Mouse (Mus musculus) MEL (cell line): ENCODE results near the gene Gramd1b. TPM values are rescaled to one million over a fixed set of nuclear protein-coding genes. Genes with fewer than 3 reads are reported as not detected.

ENCODE experiments used
- DNase-seq: peaks from one replicate; pipeline ENCODE4 v3.0.0; 2011; ENCODE audit warnings: low read depth, low spot score
- H3K27ac ChIP-seq: 2 replicates; pipeline ENCODE4 v1.5.1; 2012; ENCODE audit warnings: low read depth, mild to moderate bottlenecking, control low read depth, low read length, moderate library complexity; ENCODE audit not compliant: control insufficient read depth
- H3K27me3 ChIP-seq, 2 experiments: fragments of 150-350 bp in 1 of 2; sonication (generic) in 1 of 2; 2 replicates each; pipeline ENCODE4 v1.6.1; 2012; ENCODE audit warnings: low read length in 2 of 2, mild to moderate bottlenecking in 2 of 2, improper control_type of control experiment in 1 of 2, moderate library complexity in 1 of 2; ENCODE audit not compliant: insufficient read depth in 2 of 2, control insufficient read depth in 1 of 2
- H3K36me3 ChIP-seq, 2 experiments: 2 replicates each; pipeline ENCODE4 v1.6.1; 2012 to 2014; ENCODE audit warnings: low read length in 2 of 2, improper control_type of control experiment in 1 of 2, inconsistent platforms in 1 of 2, mild to moderate bottlenecking in 1 of 2; ENCODE audit not compliant: insufficient read depth in 2 of 2, control insufficient read depth in 1 of 2
- H3K4me1 ChIP-seq, 2 experiments: fragments of 150-350 bp in 1 of 2; sonication (generic) in 1 of 2; 2 replicates each; pipeline ENCODE4 v1.6.1; 2012; ENCODE audit warnings: low read length in 2 of 2, improper control_type of control experiment in 1 of 2, mild to moderate bottlenecking in 1 of 2; ENCODE audit not compliant: insufficient read depth in 2 of 2, control insufficient read depth in 1 of 2
- H3K4me3 ChIP-seq, 2 experiments: fragments of 150-350 bp in 1 of 2; sonication (generic) in 1 of 2; 2 replicates each; pipeline ENCODE4 v1.5.1; 2012; ENCODE audit warnings: low read depth in 2 of 2, low read length in 2 of 2, mild to moderate bottlenecking in 2 of 2, moderate library complexity in 2 of 2, control low read depth in 1 of 2, improper control_type of control experiment in 1 of 2; ENCODE audit not compliant: control insufficient read depth in 1 of 2, insufficient read depth in 1 of 2
- H3K79me2 ChIP-seq: 2 replicates; pipeline ENCODE4 v1.6.1; 2012; ENCODE audit warnings: mild to moderate bottlenecking, low read length, moderate library complexity; ENCODE audit not compliant: control insufficient read depth, poor library complexity, insufficient read depth
- H3K9ac ChIP-seq: 2 replicates; pipeline ENCODE4 v1.6.1; 2012; ENCODE audit warnings: low read depth, mild to moderate bottlenecking, control low read depth, low read length, moderate library complexity; ENCODE audit not compliant: control insufficient read depth, poor library complexity, severe bottlenecking
- H3K9me3 ChIP-seq: fragments of 150-350 bp; sonication (generic); replicated peaks from 2 replicates; pipeline ENCODE4 v1.6.1; 2012; ENCODE audit warnings: mild to moderate bottlenecking, low read length, improper control_type of control experiment, moderate library complexity; ENCODE audit not compliant: insufficient read depth
- CHD2 ChIP-seq: IDR thresholded peaks from 2 replicates; pipeline ENCODE4 v1.6.1; 2011; ENCODE audit warnings: low read length, improper control_type of control experiment
- CTCF ChIP-seq, 3 experiments: IDR thresholded peaks in 2 of 3; conservative IDR thresholded peaks in 1 of 3; 2 replicates each; pipeline ENCODE4 v1.5.1; 2011 to 2012; ENCODE audit warnings: low read length in 3 of 3, low read depth in 2 of 3, mild to moderate bottlenecking in 2 of 3, improper control_type of control experiment in 1 of 3, inconsistent platforms in 1 of 3, mixed read lengths in 1 of 3, moderate library complexity in 1 of 3; ENCODE audit not compliant: control insufficient read depth in 1 of 3, insufficient read depth in 1 of 3, poor library complexity in 1 of 3, severe bottlenecking in 1 of 3
- E2F4 ChIP-seq: IDR thresholded peaks from 2 replicates; pipeline ENCODE4 v1.6.1; 2011; ENCODE audit warnings: low read depth, low read length, improper control_type of control experiment, borderline replicate concordance
- ELF1 ChIP-seq: IDR thresholded peaks from 2 replicates; pipeline ENCODE4 v1.6.1; 2014; ENCODE audit warnings: low read depth, mild to moderate bottlenecking, inconsistent platforms, low read length, improper control_type of control experiment, moderate library complexity
- ETS1 ChIP-seq: IDR thresholded peaks from 2 replicates; pipeline ENCODE4 v1.6.1; 2012; ENCODE audit warnings: low read depth, mild to moderate bottlenecking, inconsistent platforms, low read length, improper control_type of control experiment, moderate library complexity
- HCFC1 ChIP-seq: IDR thresholded peaks from 2 replicates; pipeline ENCODE4 v1.6.1; 2012; ENCODE audit warnings: low read depth, mild to moderate bottlenecking, inconsistent platforms, low read length, improper control_type of control experiment, moderate library complexity
- MAFK ChIP-seq: IDR thresholded peaks from 2 replicates; pipeline ENCODE4 v1.6.1; 2011; ENCODE audit warnings: low read depth, mild to moderate bottlenecking, low read length, improper control_type of control experiment, borderline replicate concordance
- RAD21 ChIP-seq: IDR thresholded peaks from 2 replicates; pipeline ENCODE4 v1.6.1; 2011; ENCODE audit warnings: mild to moderate bottlenecking, low read depth, low read length, improper control_type of control experiment
- RCOR1 ChIP-seq: IDR thresholded peaks from 2 replicates; pipeline ENCODE4 v1.6.1; 2012; ENCODE audit warnings: low read depth, mild to moderate bottlenecking, inconsistent platforms, low read length, improper control_type of control experiment
- SIN3A ChIP-seq: IDR thresholded peaks from 2 replicates; pipeline ENCODE4 v1.6.1; 2012; ENCODE audit warnings: low read length, improper control_type of control experiment, inconsistent platforms
- SMC3 ChIP-seq: IDR thresholded peaks from 2 replicates; pipeline ENCODE4 v1.6.1; 2011; ENCODE audit warnings: low read depth, low read length, improper control_type of control experiment
- TBP ChIP-seq: IDR thresholded peaks from 2 replicates; pipeline ENCODE4 v1.8.0; 2011; ENCODE audit warnings: low read depth, low read length, improper control_type of control experiment
- TCF12 ChIP-seq: IDR thresholded peaks from 2 replicates; pipeline ENCODE4 v1.6.1; 2014; ENCODE audit warnings: low read depth, mild to moderate bottlenecking, inconsistent platforms, low read length, improper control_type of control experiment, moderate library complexity
- USF1 ChIP-seq: IDR thresholded peaks from 2 replicates; pipeline ENCODE4 v1.6.1; 2014; ENCODE audit warnings: low read depth, mild to moderate bottlenecking, inconsistent platforms, low read length, improper control_type of control experiment, moderate library complexity
- USF2 ChIP-seq, 2 experiments: IDR thresholded peaks; 2 replicates each; pipeline ENCODE4 v1.6.1; 2011 to 2012; ENCODE audit warnings: improper control_type of control experiment in 2 of 2, low read length in 2 of 2, borderline replicate concordance in 1 of 2, inconsistent platforms in 1 of 2, low read depth in 1 of 2, mild to moderate bottlenecking in 1 of 2; ENCODE audit not compliant: insufficient read depth in 1 of 2
- ZC3H11A ChIP-seq: IDR thresholded peaks from 2 replicates; pipeline ENCODE4 v1.6.1; 2012; ENCODE audit warnings: low read depth, mild to moderate bottlenecking, inconsistent platforms, low read length, improper control_type of control experiment
- polyA plus RNA-seq, 2 experiments: library from polyadenylated mRNA; stranded (reverse) in 1 of 2; unstranded in 1 of 2; fragments of >175 nt in 1 of 2; fragments of >200 nt in 1 of 2; gene quantifications; 2 replicates each; pipeline versions ENCODE4 v1.2.1 to v1.2.4; 2012; ENCODE audit warnings: low replicate concordance in 2 of 2, low read depth in 1 of 2; ENCODE audit not compliant: insufficient read length in 2 of 2, insufficient read depth in 1 of 2, missing spikeins in 1 of 2
- total RNA-seq: library from RNA; depleted of rRNA; stranded (reverse); fragments of 300-350 nt; gene quantifications from 2 replicates; pipeline ENCODE4 v1.2.3, GENCODE M21; 2012

Gramd1b gene
- total and polyA plus RNA-seq, 3 experiments, result not detected

GRCm38 (mm10) chr9:40324826-40325225 is 206.4 kb downstream of the Gramd1b start:
- Histone ChIP-seq H3K27me3 (no peaks in the 10 kb centered on the region), H3K9me3 (no peaks in the 10 kb centered on the region), H3K9ac (no peak overlapping the region)
- no peak for TF ChIP-seq RAD21
- TF ChIP-seq TCF12, result no peak
- no peak for TF ChIP-seq RCOR1
- no peak for TF ChIP-seq USF2 (IDR thresholded peaks at IDR 0.05; ENCODE audit: borderline replicate concordance in 1 of 2, insufficient read depth in 1 of 2, low read depth in 1 of 2, low read length in 2 of 2)
- no peak for TF ChIP-seq MAFK
- no peak for TF ChIP-seq E2F4
- no peak for TF ChIP-seq HCFC1
- TF ChIP-seq CTCF (IDR thresholded peaks at IDR 0.05 in 2 of 3, conservative IDR thresholded peaks at IDR 0.05 in 1 of 3; ENCODE audit: control insufficient read depth in 1 of 3, insufficient read depth in 1 of 3, low read depth in 2 of 3, low read length in 3 of 3, poor library complexity in 1 of 3, severe bottlenecking in 1 of 3), result no peak
- TF ChIP-seq ZC3H11A, result no peak
- no peak for TF ChIP-seq SIN3A
- no peak for TF ChIP-seq TBP
- TF ChIP-seq ELF1, result no peak
- TF ChIP-seq SMC3, result no peak
- TF ChIP-seq USF1, result no peak
- no peak for TF ChIP-seq CHD2
- TF ChIP-seq, all 39 proteins: peak for 0
- DNase-seq, result no peak
- no peak overlapping the region for H3K27ac ChIP-seq
- H3K36me3 ChIP-seq, result no peaks in the 10 kb centered on the region
- H3K4me3 ChIP-seq, result no peak overlapping the region
- H3K4me1 ChIP-seq, result no peaks in the 10 kb centered on the region
- no peaks in the 10 kb centered on the region for H3K79me2 ChIP-seq

- no peak overlapping the region for H3K27ac ChIP-seq
- no peaks in the 10 kb centered on the region for H3K36me3 ChIP-seq
- no peaks in the 10 kb centered on the region for H3K9me3 ChIP-seq
- H3K4me1 ChIP-seq, result no peaks in the 10 kb centered on the region
- no peak for DNase-seq
- no peaks in the 10 kb centered on the region for H3K79me2 ChIP-seq
- TF ChIP-seq RCOR1 (no peak), TBP (no peak), ETS1 (no peak), SIN3A (no peak), MAFK (no peak)
- no peak overlapping the region for H3K9ac ChIP-seq
- H3K4me3 ChIP-seq, result no peak overlapping the region
- H3K27me3 ChIP-seq, result no peaks in the 10 kb centered on the region
These were observed 206.9 kb downstream of the Gramd1b start for GRCm38 (mm10) chr9:40324232-40324792.
